Mouse (Mus musculus): Measurements from ENCODE around the gene Fam213a. TPM values are rescaled to one million over a fixed set of nuclear protein-coding genes. Genes with fewer than 3 reads are reported as not detected.

Fam213a gene
- total and polyA plus RNA-seq, 2 experiments from 2014 or later, result 9.4 to 25.7 TPM

DNA sequence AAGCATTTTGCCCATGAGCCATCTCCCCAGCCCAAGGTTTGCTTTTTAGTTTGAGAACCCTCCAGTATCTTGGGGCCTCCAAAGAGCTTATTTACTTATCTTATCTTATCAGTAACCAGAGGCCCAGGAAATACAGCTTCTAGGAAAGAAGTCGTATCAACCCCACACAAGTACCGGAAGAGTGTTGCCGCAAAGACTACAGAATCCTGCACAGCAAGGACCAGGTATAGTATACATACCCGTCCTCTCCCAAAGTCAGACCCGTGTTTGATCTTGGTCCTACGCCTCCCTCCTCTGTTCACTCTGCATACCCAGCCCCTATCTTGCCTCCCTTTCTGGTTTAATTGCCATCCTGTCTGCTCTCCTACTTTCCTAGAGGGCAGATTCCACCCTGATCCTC lies 21.1 kb downstream of the Fam213a start:
- Histone ChIP-seq H3K4me2 (ENCODE audit: low read depth, low read length) (no peak overlapping the region), H3K4me1 (ENCODE audit: control insufficient read depth, insufficient read depth) (no peaks in the 10 kb centered on the region), H3K9me3 (replicated peaks; ENCODE audit: control insufficient read depth, low read length) (no peaks in the 10 kb centered on the region), H3K4me3 (ENCODE audit: low read depth, low read length) (no peak overlapping the region), H3K27ac (ENCODE audit: low read depth) (no peak overlapping the region), H3K9ac (replicated peaks; ENCODE audit: low read depth, low read length) (no peak overlapping the region), H3K36me3 (replicated peaks; ENCODE audit: control insufficient read depth, insufficient read depth, low read length) (0 out of 2 replicates have a peak, but pooled peaks cover 5% of the 10 kb centered on the region), H3K27me3 (ENCODE audit: control insufficient read depth, insufficient read depth, low read length) (no peaks in the 10 kb centered on the region)
- ATAC-seq (ENCODE audit: insufficient read depth, low read depth), result no peak
- 38% methylated on average over 6 of the region's 6 CpGs for WGBS
- no peak for TF ChIP-seq CTCF (IDR thresholded peaks at IDR 0.05; ENCODE audit: low read depth)
- no peak for DNase-seq (ENCODE audit: low spot score)

DNA sequence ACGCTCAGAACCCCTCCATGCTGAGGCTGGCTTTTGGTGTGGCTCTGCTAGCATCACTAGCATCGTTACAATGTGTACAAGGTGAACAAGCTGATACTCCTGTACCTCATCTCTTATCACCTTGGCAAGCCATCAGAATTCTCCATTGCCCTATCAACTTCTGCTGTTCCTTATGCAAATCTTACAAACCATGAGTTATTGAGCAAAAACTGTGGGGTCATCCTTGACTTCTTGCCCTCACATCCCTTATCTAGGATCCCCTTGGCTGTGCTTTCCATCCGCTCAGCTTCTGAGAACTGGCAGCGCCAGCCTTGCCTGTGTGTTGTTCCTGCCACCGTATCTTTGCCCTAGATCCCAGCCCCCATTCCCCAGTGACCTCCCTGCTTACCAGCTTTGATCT lies 24.8 kb downstream of the Fam213a start:
- H3K9me3 ChIP-seq (replicated peaks; ENCODE audit: control insufficient read depth, low read length), result no peaks in the 10 kb centered on the region
- H3K4me3 ChIP-seq (ENCODE audit: low read depth, low read length), result no peak overlapping the region
- TF ChIP-seq EP300 (IDR thresholded peaks at IDR 0.05; ENCODE audit: low read depth) (no peak), CTCF (IDR thresholded peaks at IDR 0.05; ENCODE audit: low read depth) (no peak)
- no peak for ATAC-seq (ENCODE audit: insufficient read depth, low read depth)
- H3K36me3 ChIP-seq (replicated peaks; ENCODE audit: control insufficient read depth, insufficient read depth, low read length), result no peaks in the 10 kb centered on the region
- no peak overlapping the region for H3K4me2 ChIP-seq (ENCODE audit: low read depth, low read length)
- no peaks in the 10 kb centered on the region for H3K4me1 ChIP-seq (ENCODE audit: control insufficient read depth, insufficient read depth)
- DNase-seq (ENCODE audit: low spot score), result no peak
- no peak overlapping the region for H3K9ac ChIP-seq (replicated peaks; ENCODE audit: low read depth, low read length)
- 73% methylated on average over 5 of the region's 5 CpGs for WGBS
- H3K27ac ChIP-seq (ENCODE audit: low read depth), result no peak overlapping the region
- no peaks in the 10 kb centered on the region for H3K27me3 ChIP-seq (ENCODE audit: control insufficient read depth, insufficient read depth, low read length)

DNA sequence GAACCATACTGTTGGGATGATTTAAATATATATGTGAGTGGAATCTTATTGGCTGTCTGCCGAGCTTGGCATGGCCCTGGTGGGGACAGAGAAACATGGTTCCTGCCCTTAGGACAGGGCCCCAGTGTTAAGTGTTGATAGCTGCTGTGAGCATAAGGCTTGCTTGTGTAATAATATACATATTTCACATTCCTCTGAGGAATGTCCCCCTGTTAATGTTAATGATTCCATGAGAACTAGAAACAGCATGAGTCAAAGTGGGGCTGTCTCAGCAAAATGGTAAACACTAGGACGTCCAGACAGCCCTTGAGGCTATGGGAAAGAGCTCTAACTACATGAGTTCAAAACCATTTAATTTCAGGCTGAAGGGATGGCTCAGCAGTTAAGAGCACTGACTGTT lies 26.4 kb downstream of the Fam213a start:
- no peak for ATAC-seq (ENCODE audit: insufficient read depth, low read depth)
- 71% methylated on average over 2 of the region's 2 CpGs for WGBS

DNA sequence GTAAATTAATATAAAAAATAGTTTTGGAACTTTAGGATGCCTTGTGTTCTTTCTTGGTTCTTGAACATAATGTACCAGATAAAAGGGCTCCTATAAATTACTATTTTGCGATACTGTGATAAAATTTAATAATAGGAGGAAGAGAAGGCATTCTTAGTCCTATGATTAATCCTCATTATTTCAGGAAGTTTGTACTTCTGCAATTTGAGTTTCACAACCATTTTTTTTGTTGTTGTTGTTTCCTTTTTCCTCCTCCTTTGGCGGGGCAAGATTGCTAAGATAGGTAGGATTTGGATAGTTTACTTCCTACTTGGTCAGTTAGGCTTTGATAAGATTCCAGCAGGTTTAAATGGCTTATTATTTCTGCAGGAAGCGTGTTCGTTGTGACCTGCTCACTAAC lies 28.0 kb downstream of the Fam213a start:
- no peaks in the 10 kb centered on the region for H3K27me3 ChIP-seq (ENCODE audit: control insufficient read depth, insufficient read depth, low read length)
- no peaks in the 10 kb centered on the region for H3K4me1 ChIP-seq (ENCODE audit: control insufficient read depth, insufficient read depth)
- no peak overlapping the region for H3K4me2 ChIP-seq (ENCODE audit: low read depth, low read length)
- no peaks in the 10 kb centered on the region for H3K36me3 ChIP-seq (replicated peaks; ENCODE audit: control insufficient read depth, insufficient read depth, low read length)
- no peak overlapping the region for H3K9ac ChIP-seq (replicated peaks; ENCODE audit: low read depth, low read length)
- no peak for DNase-seq (ENCODE audit: low spot score)
- H3K4me3 ChIP-seq (ENCODE audit: low read depth, low read length), result no peak overlapping the region
- TF ChIP-seq EP300 (IDR thresholded peaks at IDR 0.05; ENCODE audit: low read depth), result no peak
- no peak for TF ChIP-seq CTCF (IDR thresholded peaks at IDR 0.05; ENCODE audit: low read depth)
- H3K27ac ChIP-seq (ENCODE audit: low read depth), result no peak overlapping the region
- no peaks in the 10 kb centered on the region for H3K9me3 ChIP-seq (replicated peaks; ENCODE audit: control insufficient read depth, low read length)
- no peak for ATAC-seq (ENCODE audit: insufficient read depth, low read depth)
- 70% methylated on average over 4 of the region's 4 CpGs for WGBS

More for the DNA sequence above, 26.4 kb downstream of the Fam213a start:
- DNase-seq (ENCODE audit: low spot score), result no peak
- Histone ChIP-seq H3K4me1 (ENCODE audit: control insufficient read depth, insufficient read depth) (no peaks in the 10 kb centered on the region), H3K36me3 (replicated peaks; ENCODE audit: control insufficient read depth, insufficient read depth, low read length) (no peaks in the 10 kb centered on the region), H3K27ac (ENCODE audit: low read depth) (no peak overlapping the region), H3K9me3 (replicated peaks; ENCODE audit: control insufficient read depth, low read length) (no peaks in the 10 kb centered on the region), H3K27me3 (ENCODE audit: control insufficient read depth, insufficient read depth, low read length) (no peaks in the 10 kb centered on the region), H3K4me2 (ENCODE audit: low read depth, low read length) (no peak overlapping the region), H3K4me3 (ENCODE audit: low read depth, low read length) (no peak overlapping the region), H3K9ac (replicated peaks; ENCODE audit: low read depth, low read length) (no peak overlapping the region)
- TF ChIP-seq EP300 (IDR thresholded peaks at IDR 0.05; ENCODE audit: low read depth) (no peak), CTCF (IDR thresholded peaks at IDR 0.05; ENCODE audit: low read depth) (no peak)

DNA sequence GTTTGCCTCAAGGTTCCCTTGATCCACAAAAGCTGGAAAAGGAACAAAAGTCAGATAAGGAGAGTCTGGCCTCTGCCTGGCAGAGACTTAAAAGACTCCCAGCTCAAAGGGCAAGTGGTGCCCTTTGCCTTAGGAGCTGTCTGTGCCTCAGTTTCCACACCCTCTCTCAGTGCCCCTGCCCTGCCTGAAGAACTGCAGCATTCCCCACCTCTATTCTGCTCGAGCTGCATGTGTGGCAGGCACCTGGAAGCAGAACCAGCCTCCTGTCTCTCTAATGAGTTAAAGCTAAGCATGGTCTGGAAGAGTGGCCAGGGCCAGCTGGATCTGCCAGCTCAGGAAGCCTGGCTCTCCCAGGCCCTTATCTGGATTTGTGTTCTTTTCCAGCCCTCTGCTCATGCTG lies 33.9 kb downstream of the Fam213a start:
- H3K36me3 ChIP-seq (replicated peaks; ENCODE audit: control insufficient read depth, insufficient read depth, low read length), result no peaks in the 10 kb centered on the region
- ATAC-seq (ENCODE audit: insufficient read depth, low read depth), result no peak
- DNase-seq (ENCODE audit: low spot score), result no peak
- H3K9ac ChIP-seq (replicated peaks; ENCODE audit: low read depth, low read length), result no peak overlapping the region
- no peaks in the 10 kb centered on the region for H3K27me3 ChIP-seq (ENCODE audit: control insufficient read depth, insufficient read depth, low read length)
- no peaks in the 10 kb centered on the region for H3K9me3 ChIP-seq (replicated peaks; ENCODE audit: control insufficient read depth, low read length)
- no peak overlapping the region for H3K27ac ChIP-seq (ENCODE audit: low read depth)
- 36% methylated on average over 1 of the region's 1 CpGs for WGBS
- H3K4me1 ChIP-seq (ENCODE audit: control insufficient read depth, insufficient read depth), result no peaks in the 10 kb centered on the region
- H3K4me3 ChIP-seq (ENCODE audit: low read depth, low read length), result no peak overlapping the region
- TF ChIP-seq CTCF (IDR thresholded peaks at IDR 0.05; ENCODE audit: low read depth) (no peak), EP300 (IDR thresholded peaks at IDR 0.05; ENCODE audit: low read depth) (no peak)
- H3K4me2 ChIP-seq (ENCODE audit: low read depth, low read length), result no peak overlapping the region

DNA sequence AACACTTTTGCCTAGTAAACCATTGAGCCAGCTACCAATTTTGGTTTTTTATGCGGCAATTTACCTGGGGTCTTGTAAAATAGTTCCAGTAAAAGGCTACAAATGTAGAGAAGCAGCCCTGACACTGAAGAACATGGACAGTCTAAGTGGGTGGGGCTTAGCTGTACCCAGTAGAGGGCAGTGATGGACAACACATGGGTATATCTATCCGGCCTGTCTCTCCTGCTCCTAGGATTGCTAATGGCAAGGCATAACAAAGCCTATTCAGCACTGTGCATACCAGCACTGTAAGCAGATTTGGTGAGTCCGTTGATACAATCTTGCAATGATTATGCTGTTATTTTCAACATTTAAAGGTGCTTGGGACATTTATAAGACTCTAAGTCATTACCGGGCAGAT lies 34.6 kb downstream of the Fam213a start:
- no peaks in the 10 kb centered on the region for H3K36me3 ChIP-seq (replicated peaks; ENCODE audit: control insufficient read depth, insufficient read depth, low read length)

More for the DNA sequence above, 34.6 kb downstream of the Fam213a start:
- Histone ChIP-seq H3K4me3 (ENCODE audit: low read depth, low read length) (no peak overlapping the region), H3K27ac (ENCODE audit: low read depth) (no peak overlapping the region), H3K27me3 (ENCODE audit: control insufficient read depth, insufficient read depth, low read length) (no peaks in the 10 kb centered on the region), H3K9me3 (replicated peaks; ENCODE audit: control insufficient read depth, low read length) (no peaks in the 10 kb centered on the region), H3K9ac (replicated peaks; ENCODE audit: low read depth, low read length) (no peak overlapping the region), H3K4me1 (ENCODE audit: control insufficient read depth, insufficient read depth) (no peaks in the 10 kb centered on the region), H3K4me2 (ENCODE audit: low read depth, low read length) (no peak overlapping the region)
- peak; percentile 58 for DNase-seq (ENCODE audit: low spot score)
- ATAC-seq (ENCODE audit: insufficient read depth, low read depth), result peak; percentile 88
- TF ChIP-seq EP300 (IDR thresholded peaks at IDR 0.05; ENCODE audit: low read depth), result no peak
- peak; percentile 83 for TF ChIP-seq CTCF (IDR thresholded peaks at IDR 0.05; ENCODE audit: low read depth)
- WGBS, result 39% methylated on average over 4 of the region's 4 CpGs
